Mouse (Mus musculus) midbrain, embryonic 11.5 days (tissue): Measurements from ENCODE around the gene Myl4. TPM values are rescaled to one million over a fixed set of nuclear protein-coding genes. Genes with fewer than 3 reads are reported as not detected.

ENCODE experiments used
- ATAC-seq: fragments of 200-750 bp; cut with Nextera tagmentation; 2 replicates; pipeline ENCODE4 v1.8.0; 2017; ENCODE audit warnings: moderate TSS enrichment, moderate library complexity; ENCODE audit not compliant: low FRiP score
- DNase-seq: peaks from one replicate; pipeline ENCODE4 v3.0.0; 2015; ENCODE audit warnings: low spot score; ENCODE audit errors: missing footprints
- H3K27ac ChIP-seq: fragments of 300-500 bp; sonication (generic); 2 replicates; pipeline ENCODE4 v1.5.1; 2014; ENCODE audit warnings: low read depth, low read length
- H3K27me3 ChIP-seq: fragments of 300-500 bp; sonication (generic); 2 replicates; pipeline ENCODE4 v1.6.1; 2014; ENCODE audit warnings: mild to moderate bottlenecking, low read length, moderate library complexity, mixed read lengths; ENCODE audit not compliant: control insufficient read depth, insufficient read depth
- H3K36me3 ChIP-seq: fragments of 300-500 bp; sonication (generic); 2 replicates; pipeline ENCODE4 v1.6.1; 2014; ENCODE audit warnings: mild to moderate bottlenecking, low read length, moderate library complexity, mixed read lengths; ENCODE audit not compliant: control insufficient read depth, insufficient read depth
- H3K4me1 ChIP-seq: fragments of 300-500 bp; sonication (generic); 2 replicates; pipeline ENCODE4 v1.6.1; 2014; ENCODE audit warnings: low read length; ENCODE audit not compliant: control insufficient read depth, insufficient read depth
- H3K4me2 ChIP-seq: fragments of 300-500 bp; sonication (generic); 2 replicates; pipeline ENCODE4 v1.6.1; 2014; ENCODE audit warnings: mild to moderate bottlenecking, moderate library complexity
- H3K4me3 ChIP-seq: fragments of 300-500 bp; sonication (generic); 2 replicates; pipeline ENCODE4 v1.5.1; 2014; ENCODE audit warnings: low read depth, low read length
- H3K9ac ChIP-seq: fragments of 300-500 bp; sonication (generic); 2 replicates; pipeline ENCODE4 v1.6.1; 2014; ENCODE audit warnings: low read length
- H3K9me3 ChIP-seq: fragments of 300-500 bp; sonication (generic); 2 replicates; pipeline ENCODE4 v1.6.1; 2016; ENCODE audit warnings: low read length; ENCODE audit not compliant: control insufficient read depth
- WGBS: fragments of 180-500 bp; shearing (Covaris S2); extraction: QIAGEN DNeasy Blood & Tissue Kit; methylation state at CpG from one replicate; pipeline ENCODE4 v1.1.7; 2014; 5-methylcytosine and 5-hydroxymethylcytosine counted together
- polyA plus RNA-seq: library from polyadenylated mRNA; unstranded; fragments of >200 nt; fragmentation: Nextera tagmentation; extraction: Ambion mirVana; gene quantifications from 2 replicates; pipeline ENCODE4 v1.2.1, GENCODE M21; 2014

The Myl4 gene
- polyA plus RNA-seq, 1 experiment from 2014 or later, result 1.1 TPM

DNA sequence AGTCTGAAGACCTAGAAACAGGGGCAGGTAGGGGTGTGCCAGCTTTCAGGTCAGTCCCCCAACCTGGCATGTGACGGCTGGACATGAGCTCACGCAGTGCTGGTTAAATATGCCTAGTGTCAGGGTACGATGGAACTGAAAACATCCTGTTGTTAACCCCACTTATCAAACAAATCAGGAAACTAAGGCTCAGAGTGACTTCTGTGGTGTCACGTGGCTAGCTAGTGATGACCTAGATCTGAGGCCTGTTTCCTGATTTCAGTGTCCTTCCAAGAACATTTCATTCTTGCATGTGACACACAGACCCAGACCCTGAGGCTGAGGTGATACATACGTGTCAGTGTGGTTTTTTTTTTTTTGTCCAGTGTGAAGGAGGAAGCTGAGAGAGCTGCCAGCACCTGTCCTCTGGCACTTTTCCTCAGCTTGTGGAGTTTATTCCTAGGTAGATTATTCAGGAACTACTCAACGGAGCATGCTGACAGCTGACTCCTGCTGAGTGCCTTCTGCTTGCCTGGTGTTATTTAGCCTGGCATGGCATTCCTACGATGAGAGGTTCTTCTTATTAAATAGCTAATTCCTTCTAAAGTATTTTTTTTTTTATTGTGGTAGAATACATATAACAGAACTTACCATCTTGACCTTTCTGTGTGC is 79.8 kb downstream of the Myl4 start:
- H3K9me3 ChIP-seq, result no peaks in the 10 kb centered on the region
- DNase-seq, result no peak
- no peaks in the 10 kb centered on the region for H3K36me3 ChIP-seq
- no peak for ATAC-seq
- H3K27ac ChIP-seq, result no peak overlapping the region
- no peak overlapping the region for H3K4me2 ChIP-seq
- peaks cover 3% of the 10 kb centered on the region; the same call in 1 of the 2 replicates for H3K4me1 ChIP-seq
- no peak overlapping the region for H3K4me3 ChIP-seq
- WGBS, result 80% methylated on average over 7 of the region's 7 CpGs
- no peak overlapping the region for H3K9ac ChIP-seq
- no peaks in the 10 kb centered on the region for H3K27me3 ChIP-seq

DNA sequence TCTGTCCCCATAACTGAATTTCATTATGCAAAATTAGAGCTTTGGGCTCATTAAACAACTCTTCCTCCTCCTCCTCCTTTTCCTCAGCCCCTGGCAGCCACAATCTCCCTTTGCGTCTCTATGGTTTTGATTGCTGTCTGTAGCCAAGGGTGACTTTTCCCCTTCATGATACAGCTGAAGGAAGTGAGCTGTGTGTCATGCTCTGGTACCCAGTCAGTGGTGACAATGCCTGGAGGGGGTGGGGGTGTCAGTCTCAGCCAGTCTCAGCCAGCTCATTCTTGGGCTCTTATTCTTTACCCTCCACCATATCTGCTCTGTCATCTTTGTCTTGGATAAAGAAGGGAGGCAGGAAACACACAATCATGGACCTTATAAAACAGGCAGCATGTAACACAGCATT is 80.8 kb downstream of the Myl4 start:
- Histone ChIP-seq H3K27me3 (no peaks in the 10 kb centered on the region), H3K4me3 (no peak overlapping the region), H3K9me3 (no peaks in the 10 kb centered on the region), H3K36me3 (no peaks in the 10 kb centered on the region), H3K4me2 (no peak overlapping the region), H3K27ac (no peak overlapping the region), H3K4me1 (peaks cover 3% of the 10 kb centered on the region; the same call in 1 of the 2 replicates), H3K9ac (no peak overlapping the region)
- ATAC-seq (no peak), DNase-seq (no peak)
- 63% methylated on average over 1 of the region's 1 CpGs for WGBS

DNA sequence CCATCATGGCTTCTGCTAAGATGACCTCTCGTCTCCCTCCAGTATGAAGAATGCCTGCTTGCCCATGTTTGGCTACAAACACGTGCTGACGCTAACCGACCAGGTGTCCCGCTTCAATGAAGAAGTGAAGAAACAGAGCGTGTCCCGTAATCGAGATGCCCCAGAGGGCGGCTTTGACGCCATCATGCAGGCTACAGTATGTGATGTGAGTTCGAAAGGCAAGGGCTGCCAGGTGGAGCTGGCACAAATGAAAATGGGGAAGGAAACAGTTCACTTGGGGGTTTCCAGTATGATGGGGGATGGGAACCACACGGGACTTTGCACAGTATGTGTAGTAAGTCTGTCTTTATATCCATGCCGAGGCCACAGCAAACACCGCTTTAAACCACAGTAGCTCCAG is 86.5 kb downstream of the Myl4 start:
- Histone ChIP-seq H3K4me3 (no peak overlapping the region), H3K27me3 (no peaks in the 10 kb centered on the region), H3K9ac (no peak overlapping the region), H3K27ac (no peak overlapping the region), H3K9me3 (no peaks in the 10 kb centered on the region), H3K36me3 (no peaks in the 10 kb centered on the region), H3K4me1 (peaks cover 1% of the 10 kb centered on the region; the same call in 1 of the 2 replicates), H3K4me2 (no peak overlapping the region)
- DNase-seq (no peak), ATAC-seq (no peak)
- WGBS, result 93% methylated on average over 14 of the region's 14 CpGs

DNA sequence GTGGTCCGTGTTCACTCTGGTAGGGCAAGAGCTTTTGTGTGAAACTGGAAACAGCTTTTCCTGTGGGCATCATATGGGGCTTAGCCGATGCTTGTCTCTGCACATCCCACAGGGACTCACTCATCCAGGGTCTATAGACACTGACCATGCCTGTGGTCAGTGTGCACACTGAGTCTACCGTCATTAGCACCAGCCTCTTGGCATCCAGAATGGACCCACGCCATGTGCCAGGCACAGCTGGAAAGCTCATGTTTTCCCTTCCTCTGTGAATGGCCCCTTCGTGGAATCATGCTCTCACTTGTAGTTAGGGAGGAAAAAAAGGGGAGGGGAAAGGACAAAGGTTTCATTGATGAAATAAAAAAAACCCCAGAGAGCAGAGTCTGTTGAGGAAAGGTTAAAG is 87.5 kb downstream of the Myl4 start:
- Histone ChIP-seq H3K36me3 (no peaks in the 10 kb centered on the region), H3K9me3 (no peaks in the 10 kb centered on the region), H3K27me3 (no peaks in the 10 kb centered on the region), H3K27ac (no peak overlapping the region), H3K4me2 (no peak overlapping the region), H3K4me1 (no peaks in the 10 kb centered on the region), H3K9ac (no peak overlapping the region), H3K4me3 (no peak overlapping the region)
- DNase-seq, result no peak
- 67% methylated on average over 5 of the region's 5 CpGs for WGBS
- no peak for ATAC-seq

DNA sequence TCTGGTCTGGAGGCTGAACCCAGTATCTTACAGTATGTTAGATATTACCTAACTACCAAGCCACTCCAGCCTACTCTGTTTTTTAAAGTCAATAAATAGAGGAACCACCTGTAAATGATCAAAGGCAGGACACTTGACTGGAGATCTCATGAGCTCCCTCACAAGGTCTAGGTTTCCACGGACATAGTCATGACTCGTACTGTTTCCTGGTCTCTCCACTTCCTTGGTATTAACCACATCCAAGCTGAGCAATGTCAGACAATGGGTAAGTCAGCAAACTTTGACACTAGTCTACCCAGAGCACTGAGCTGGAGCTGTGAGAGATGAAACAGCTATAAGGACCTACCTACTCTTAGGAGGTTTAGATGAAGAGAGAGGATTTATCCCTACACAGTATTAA is 88.4 kb downstream of the Myl4 start:
- no peak for DNase-seq
- no peaks in the 10 kb centered on the region for H3K36me3 ChIP-seq
- H3K9me3 ChIP-seq, result no peaks in the 10 kb centered on the region
- 81% methylated on average over 2 of the region's 2 CpGs for WGBS
- ATAC-seq, result no peak
- no peak overlapping the region for H3K4me3 ChIP-seq
- no peak overlapping the region for H3K27ac ChIP-seq
- no peak overlapping the region for H3K4me2 ChIP-seq
- H3K4me1 ChIP-seq, result no peaks in the 10 kb centered on the region
- no peak overlapping the region for H3K9ac ChIP-seq
- no peaks in the 10 kb centered on the region for H3K27me3 ChIP-seq

DNA sequence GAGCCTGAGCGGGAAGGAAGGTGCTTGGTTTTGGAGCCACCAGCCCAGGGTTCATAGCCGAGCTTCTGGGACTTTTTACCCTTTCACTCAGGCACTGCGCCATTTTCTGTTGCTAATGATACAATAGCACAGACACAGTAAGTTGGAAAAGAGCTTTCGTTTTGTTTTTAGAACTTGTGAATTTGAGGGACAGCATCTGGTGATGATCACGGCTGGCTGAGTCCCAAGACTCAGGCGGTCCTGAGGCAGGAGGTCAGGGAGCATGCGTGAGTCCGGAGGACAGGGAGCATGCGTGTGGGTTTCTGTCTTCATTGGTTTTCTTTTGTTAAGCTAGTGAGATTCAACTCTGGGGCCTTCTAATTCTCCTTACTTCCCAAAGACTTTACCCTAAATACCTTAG is 89.2 kb downstream of the Myl4 start:
- no peak overlapping the region for H3K4me2 ChIP-seq
- ATAC-seq (no peak), DNase-seq (no peak)
- no peak overlapping the region for H3K27ac ChIP-seq
- no peaks in the 10 kb centered on the region for H3K36me3 ChIP-seq
- H3K9me3 ChIP-seq, result no peaks in the 10 kb centered on the region
- H3K4me1 ChIP-seq, result no peaks in the 10 kb centered on the region
- H3K9ac ChIP-seq, result no peak overlapping the region
- no peaks in the 10 kb centered on the region for H3K27me3 ChIP-seq
- 86% methylated on average over 9 of the region's 9 CpGs for WGBS
- no peak overlapping the region for H3K4me3 ChIP-seq

DNA sequence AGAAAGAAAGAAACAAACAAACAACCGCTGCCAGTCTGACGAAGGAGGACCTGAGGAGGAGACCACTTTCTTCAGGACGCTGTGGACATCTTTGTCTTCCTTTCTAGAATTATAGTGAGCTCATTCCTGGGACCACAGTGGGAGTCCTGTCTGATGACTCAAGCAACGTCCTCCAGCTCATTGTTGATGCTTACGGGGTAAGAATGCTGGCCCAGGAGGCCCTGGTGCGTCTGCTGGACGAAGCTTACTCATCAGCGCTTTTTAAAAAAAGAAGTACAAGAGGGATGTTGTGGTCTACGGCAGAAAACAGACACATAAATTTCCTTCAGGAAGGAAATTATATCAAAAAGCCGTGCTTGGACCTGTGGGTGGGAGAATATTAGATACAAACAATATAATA is 90.4 kb downstream of the Myl4 start:
- Histone ChIP-seq H3K4me3 (no peak overlapping the region), H3K9me3 (no peaks in the 10 kb centered on the region), H3K4me2 (no peak overlapping the region), H3K36me3 (no peaks in the 10 kb centered on the region), H3K9ac (no peak overlapping the region), H3K27ac (no peak overlapping the region), H3K27me3 (no peaks in the 10 kb centered on the region), H3K4me1 (no peaks in the 10 kb centered on the region)
- ATAC-seq (no peak), DNase-seq (no peak)
- WGBS, result 83% methylated on average over 10 of the region's 10 CpGs

DNA sequence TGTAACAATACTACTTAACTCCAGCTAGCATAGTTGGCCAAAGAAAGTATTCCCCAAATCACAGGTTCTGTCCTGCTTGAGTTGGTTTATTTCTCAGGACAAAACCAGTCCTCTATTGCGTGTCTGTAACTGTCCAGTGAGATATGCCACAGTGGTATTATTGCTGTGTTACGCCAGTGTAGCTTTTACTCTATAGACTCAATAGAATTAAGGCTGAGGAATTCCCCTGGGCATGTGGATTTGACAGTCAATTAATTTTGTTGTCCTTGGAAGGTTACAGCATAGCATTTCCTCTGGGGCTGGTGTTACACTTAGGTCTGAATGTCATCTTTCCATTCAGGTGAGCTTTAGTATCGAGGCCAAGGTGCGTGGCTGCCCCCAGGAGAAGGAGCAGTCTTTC is 92.8 kb downstream of the Myl4 start:
- Histone ChIP-seq H3K4me3 (no peak overlapping the region), H3K36me3 (no peaks in the 10 kb centered on the region), H3K4me2 (no peak overlapping the region), H3K4me1 (no peaks in the 10 kb centered on the region), H3K9ac (no peak overlapping the region), H3K27me3 (no peaks in the 10 kb centered on the region), H3K27ac (no peak overlapping the region), H3K9me3 (no peaks in the 10 kb centered on the region)
- no peak for ATAC-seq
- DNase-seq, result no peak
- 80% methylated on average over 4 of the region's 4 CpGs for WGBS
